In the genomic region with DNA sequence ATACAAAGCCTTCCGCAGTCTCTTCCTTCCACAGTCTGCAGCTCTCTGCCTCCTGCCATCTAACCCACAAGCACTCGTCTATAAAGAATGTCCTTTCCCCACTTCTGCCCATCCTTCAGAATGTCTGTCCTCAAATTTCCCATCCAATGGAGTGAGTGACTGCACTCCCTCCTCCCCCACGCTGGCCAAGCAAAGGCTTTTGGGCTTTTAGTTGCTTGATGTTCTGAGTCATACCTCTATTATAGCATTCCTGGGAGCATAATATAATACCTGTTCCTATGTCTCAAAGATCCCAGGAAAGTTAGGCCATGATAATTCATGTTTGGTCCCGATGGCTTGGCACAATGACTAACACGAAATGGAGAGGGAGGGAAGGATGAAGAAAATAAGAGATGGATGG, we compare ENCODE assay signal across 8 mouse cellular contexts. TPM values are rescaled to one million over a fixed set of nuclear protein-coding genes. Genes with fewer than 3 reads are reported as not detected.
DNase-seq lines count a peak whose midpoint lies in the region; ATAC-seq and TF ChIP-seq lines count a peak whose summit lies in the region.

No protein-coding gene starts in this region.

- no peak for TF ChIP-seq CTCF in E14TG2a.4 (conservative IDR thresholded peaks at IDR 0.05; ENCODE audit: low read length)

- H3K27me3 ChIP-seq in E14TG2a.4 (ENCODE audit: insufficient read depth, low read length): peaks cover 9% of the 10 kb centered on the region
- no peaks in the 10 kb centered on the region for H3K27me3 ChIP-seq in forebrain, embryonic 16.5 days (replicated peaks; ENCODE audit: control insufficient read depth, insufficient read depth, low read length)
- no peaks in the 10 kb centered on the region for H3K27me3 ChIP-seq in liver, embryonic 16.5 days (ENCODE audit: control insufficient read depth, insufficient read depth, low read depth, low read length)

- DNase-seq in heart, adult 11 months: peak; percentile 92
- no peak for DNase-seq in heart, postnatal 14 days
- DNase-seq in ovary, postnatal 14 days (ENCODE audit: low spot score): no peak
- no peak for DNase-seq in urinary bladder, postnatal 25 days (ENCODE audit: low spot score)

- H3K36me3 ChIP-seq in E14TG2a.4 (ENCODE audit: insufficient read depth, low read length): peaks cover 12% of the 10 kb centered on the region
- H3K36me3 ChIP-seq in forebrain, embryonic 16.5 days (ENCODE audit: control insufficient read depth, insufficient read depth): 0 out of 2 replicates have a peak, but pooled peaks cover under 1% of the 10 kb centered on the region
- no peaks in the 10 kb centered on the region for H3K36me3 ChIP-seq in liver, embryonic 16.5 days (ENCODE audit: control insufficient read depth, insufficient read depth)

- peak overlapping the region; percentile 95 for H3K4me3 ChIP-seq in E14TG2a.4 (replicated peaks; ENCODE audit: low read length)
- H3K4me3 ChIP-seq in forebrain, embryonic 16.5 days (replicated peaks; ENCODE audit: low read length): peak overlapping the region; percentile 79
- peak overlapping the region; percentile 72 for H3K4me3 ChIP-seq in liver, embryonic 16.5 days (ENCODE audit: low read depth, low read length)

- H3K4me1 ChIP-seq in E14TG2a.4 (replicated peaks; ENCODE audit: low read depth, low read length): peaks cover 45% of the 10 kb centered on the region
- peaks cover 23% of the 10 kb centered on the region for H3K4me1 ChIP-seq in forebrain, embryonic 16.5 days (replicated peaks; ENCODE audit: control insufficient read depth, insufficient read depth, low read length)
- H3K4me1 ChIP-seq in liver, embryonic 16.5 days (ENCODE audit: control insufficient read depth, low read depth, low read length): peaks cover 15% of the 10 kb centered on the region

- intact Hi-C loops in heart, postnatal 14 days (cut with DNase I): loop anchor here (2.0 to 10.0 kb wide), 3 partner anchors 21 to 326 kb away; partner anchors contain the start of gene Pelp1

- WGBS in forebrain, embryonic 16.5 days: 29% methylated on average over 5 of the region's 5 CpGs
- 48% methylated on average over 5 of the region's 5 CpGs for WGBS in liver, embryonic 16.5 days (ENCODE audit: insufficient replicate concordance)

- no peak for ATAC-seq in forebrain, embryonic 16.5 days
- no peak for ATAC-seq in liver, embryonic 16.5 days (ENCODE audit: low read depth)
- ATAC-seq in activated CD4-positive, CD25-positive, alpha-beta regulatory T cell, adult 4 months: no peak

- peak overlapping the region; percentile 52 for H3K4me2 ChIP-seq in forebrain, embryonic 16.5 days (ENCODE audit: low read length)
- peak overlapping the region; percentile 87 for H3K4me2 ChIP-seq in liver, embryonic 16.5 days (ENCODE audit: low read depth, low read length)

- peak overlapping the region; percentile 93; the same call in 1 of the 2 replicates for H3K9ac ChIP-seq in forebrain, embryonic 16.5 days (replicated peaks; ENCODE audit: low read depth, low read length)
- H3K9ac ChIP-seq in liver, embryonic 16.5 days (ENCODE audit: low read depth, low read length): no peak overlapping the region

- peak overlapping the region; percentile 95 for H3K27ac ChIP-seq in forebrain, embryonic 16.5 days (ENCODE audit: low read length)
- no peak overlapping the region for H3K27ac ChIP-seq in liver, embryonic 16.5 days (ENCODE audit: low read length)

- no peaks in the 10 kb centered on the region for H3K9me3 ChIP-seq in E14TG2a.4 (ENCODE audit: low read length)
- no peaks in the 10 kb centered on the region for H3K9me3 ChIP-seq in forebrain, embryonic 16.5 days (ENCODE audit: control insufficient read depth, low read length)
- no peaks in the 10 kb centered on the region for H3K9me3 ChIP-seq in liver, embryonic 16.5 days (replicated peaks; ENCODE audit: control insufficient read depth, low read length)

RNA-seq across cellular contexts. Expression of gene Arrb2, which starts 0.9 kb away (rescaled TPM):
- 10 to 100 TPM; 13.8 to 17.0 TPM for total RNA-seq in heart, postnatal 14 days (2021)
- polyA plus RNA-seq in forebrain, embryonic 16.5 days (2015; fragmentation: Nextera tagmentation; extraction: Ambion mirVana): 36.0 and 51.2 TPM in 2 replicates
- polyA plus RNA-seq in liver, embryonic 16.5 days (2015; fragmentation: Nextera tagmentation; extraction: Ambion mirVana): 15.0 and 15.8 TPM in 2 replicates
- polyA plus RNA-seq in activated CD4-positive, CD25-positive, alpha-beta regulatory T cell, adult 4 months (2017; shearing (Covaris generic)): 100 to 1,000 TPM in 1 of 2 experiments, 10 to 100 TPM in 1; 99.3 to 129 TPM

RNA-seq across cellular contexts. Expression of gene Med11, which starts 20.1 kb away (rescaled TPM):
- total RNA-seq in heart, postnatal 14 days (2021): 1 to 10 TPM; 7.3 to 8.5 TPM
- polyA plus RNA-seq in forebrain, embryonic 16.5 days (2015; fragmentation: Nextera tagmentation; extraction: Ambion mirVana): 39.8 and 46.0 TPM in 2 replicates
- 12.8 and 13.7 TPM in 2 replicates for polyA plus RNA-seq in liver, embryonic 16.5 days (2015; fragmentation: Nextera tagmentation; extraction: Ambion mirVana)
- polyA plus RNA-seq in activated CD4-positive, CD25-positive, alpha-beta regulatory T cell, adult 4 months (2017; shearing (Covaris generic)): 10 to 100 TPM; 86.3 to 91.9 TPM

RNA-seq across cellular contexts. Expression of gene Pelp1, which starts 21.7 kb away (rescaled TPM):
- total RNA-seq in heart, postnatal 14 days (2021): 10 to 100 TPM; 19.8 to 22.9 TPM
- 35.6 and 38.5 TPM in 2 replicates for polyA plus RNA-seq in forebrain, embryonic 16.5 days (2015; fragmentation: Nextera tagmentation; extraction: Ambion mirVana)
- 11.1 and 13.1 TPM in 2 replicates for polyA plus RNA-seq in liver, embryonic 16.5 days (2015; fragmentation: Nextera tagmentation; extraction: Ambion mirVana)
- polyA plus RNA-seq in activated CD4-positive, CD25-positive, alpha-beta regulatory T cell, adult 4 months (2017; shearing (Covaris generic)): 1 to 10 TPM; 6.5 to 8.1 TPM

RNA-seq across cellular contexts. Expression of gene Zmynd15, which starts 27.7 kb away (rescaled TPM):
- 1 to 10 TPM; 2.9 to 4.7 TPM for total RNA-seq in heart, postnatal 14 days (2021)
- polyA plus RNA-seq in forebrain, embryonic 16.5 days (2015; fragmentation: Nextera tagmentation; extraction: Ambion mirVana): 0.46 and 0.90 TPM in 2 replicates
- 0.42 and 0.87 TPM in 2 replicates for polyA plus RNA-seq in liver, embryonic 16.5 days (2015; fragmentation: Nextera tagmentation; extraction: Ambion mirVana)
- polyA plus RNA-seq in activated CD4-positive, CD25-positive, alpha-beta regulatory T cell, adult 4 months (2017; shearing (Covaris generic)): not detected

RNA-seq across cellular contexts. Expression of gene Cxcl16, which starts 28.2 kb away (rescaled TPM):
- 1 to 10 TPM; 7.3 to 9.5 TPM for total RNA-seq in heart, postnatal 14 days (2021)
- polyA plus RNA-seq in forebrain, embryonic 16.5 days (2015; fragmentation: Nextera tagmentation; extraction: Ambion mirVana): 1.7 and 2.0 TPM in 2 replicates
- polyA plus RNA-seq in liver, embryonic 16.5 days (2015; fragmentation: Nextera tagmentation; extraction: Ambion mirVana): 2.6 and 3.0 TPM in 2 replicates
- under 1 TPM in 1 of 2 experiments, not detected in 1; 0.36 TPM for polyA plus RNA-seq in activated CD4-positive, CD25-positive, alpha-beta regulatory T cell, adult 4 months (2017; shearing (Covaris generic))
